Mouse (Mus musculus): ENCODE results near the gene Ppfibp1. TPM values are rescaled to one million over a fixed set of nuclear protein-coding genes. Genes with fewer than 3 reads are reported as not detected.

Gene Ppfibp1
- polyA plus RNA-seq, 1 experiment from 2014 or later = 50.5 TPM

DNA sequence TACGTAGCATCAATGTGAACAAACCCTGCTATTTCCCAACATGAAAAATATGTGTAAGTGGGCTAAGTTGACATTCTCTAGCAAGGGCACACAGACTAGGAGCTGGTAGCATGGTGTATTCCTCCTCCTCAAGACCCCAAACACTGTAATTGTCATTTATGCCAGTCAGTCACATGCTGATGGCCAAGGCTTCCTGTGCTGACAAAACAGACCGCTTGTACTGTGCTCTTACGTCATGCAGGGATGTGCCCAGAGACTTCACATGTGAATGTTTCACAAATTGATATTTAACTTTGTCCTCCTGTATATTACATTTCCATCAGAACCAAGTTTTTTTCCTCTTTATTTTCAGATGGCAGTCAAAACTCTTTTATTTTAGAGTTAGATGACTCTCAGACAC, 29.1 kb downstream of the Ppfibp1 start:
- Histone ChIP-seq H3K4me1 (ENCODE audit: insufficient read depth, low read depth, low read length) (peaks cover 18% of the 10 kb centered on the region; the same call in 1 of the 2 replicates), H3K4me3 (ENCODE audit: low read depth, low read length) (no peak overlapping the region), H3K4me2 (replicated peaks; ENCODE audit: low read depth, low read length) (no peak overlapping the region), H3K27ac (ENCODE audit: low read length) (no peak overlapping the region), H3K36me3 (ENCODE audit: insufficient read depth, low read length) (no peaks in the 10 kb centered on the region), H3K27me3 (replicated peaks; ENCODE audit: insufficient read depth, low read length) (no peaks in the 10 kb centered on the region), H3K9ac (replicated peaks; ENCODE audit: low read depth) (no peak overlapping the region), H3K9me3 (ENCODE audit: low read length) (no peaks in the 10 kb centered on the region)
- ATAC-seq = no peak
- no peak for DNase-seq (ENCODE audit: low spot score)
- no peak for TF ChIP-seq CTCF (IDR thresholded peaks at IDR 0.05)
- TF ChIP-seq EP300 (IDR thresholded peaks at IDR 0.05) = no peak
- 70% methylated on average over 3 of the region's 3 CpGs for WGBS

DNA sequence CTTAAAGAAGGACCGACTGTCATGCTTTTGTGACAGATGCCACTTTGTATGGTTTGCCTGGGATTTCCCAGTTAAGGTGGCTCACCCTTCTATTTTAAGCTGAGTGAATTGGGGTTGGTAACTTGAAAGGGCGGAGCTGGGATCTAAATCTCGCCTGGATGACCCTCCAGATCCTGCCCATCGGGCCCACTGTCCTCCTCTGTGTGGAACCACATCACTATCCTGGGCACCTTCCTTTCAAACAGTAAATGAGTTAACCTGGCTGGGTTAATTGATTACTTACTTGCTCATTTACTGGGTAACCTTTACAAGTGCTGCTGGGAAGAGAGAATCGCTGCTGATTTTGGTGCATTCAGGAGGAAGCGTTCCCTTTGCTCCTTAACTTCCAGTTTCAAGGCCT, 30.1 kb downstream of the Ppfibp1 start:
- WGBS = 94% methylated on average over 6 of the region's 6 CpGs

DNA sequence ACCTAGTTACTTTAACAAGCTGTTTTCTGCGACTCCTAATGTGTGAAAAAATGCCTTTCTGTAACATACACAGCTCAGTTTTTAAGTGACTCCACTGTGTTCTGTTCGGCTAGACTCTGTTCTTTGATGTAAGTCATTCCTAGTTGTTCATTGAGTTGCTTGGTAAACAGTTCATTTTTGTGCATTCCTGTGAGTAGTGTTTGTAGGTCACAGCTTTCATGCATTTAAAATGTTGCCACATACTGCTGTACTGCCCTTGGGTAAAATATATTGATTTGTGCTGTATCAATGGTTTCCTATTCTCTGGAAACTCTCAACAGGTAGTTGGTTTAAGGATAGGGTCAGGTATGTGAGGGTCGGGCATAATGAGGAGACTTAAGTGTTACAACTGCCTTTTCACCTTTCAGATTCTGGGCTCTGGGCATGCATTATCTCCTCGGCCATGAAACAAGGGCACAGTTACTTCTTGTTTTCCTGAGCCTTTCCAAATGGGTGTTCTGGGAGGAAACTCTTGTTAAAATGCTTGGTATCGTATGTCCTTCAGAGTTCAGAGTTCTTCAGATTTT, 38.2 kb downstream of the Ppfibp1 start:
- no peaks in the 10 kb centered on the region for H3K36me3 ChIP-seq (ENCODE audit: insufficient read depth, low read length)
- 43% methylated on average over 5 of the region's 5 CpGs for WGBS
- H3K4me3 ChIP-seq (ENCODE audit: low read depth, low read length) = no peak overlapping the region
- no peaks in the 10 kb centered on the region for H3K9me3 ChIP-seq (ENCODE audit: low read length)
- TF ChIP-seq EP300 (IDR thresholded peaks at IDR 0.05) (no peak), CTCF (IDR thresholded peaks at IDR 0.05) (no peak)
- H3K4me2 ChIP-seq (replicated peaks; ENCODE audit: low read depth, low read length) = no peak overlapping the region
- H3K27me3 ChIP-seq (replicated peaks; ENCODE audit: insufficient read depth, low read length) = no peaks in the 10 kb centered on the region
- 0 out of 2 replicates have a peak, but pooled peaks have one; percentile 23 for ATAC-seq
- DNase-seq (ENCODE audit: low spot score) = no peak
- no peaks in the 10 kb centered on the region for H3K4me1 ChIP-seq (ENCODE audit: insufficient read depth, low read depth, low read length)
- no peak overlapping the region for H3K27ac ChIP-seq (ENCODE audit: low read length)
- no peak overlapping the region for H3K9ac ChIP-seq (replicated peaks; ENCODE audit: low read depth)

More for the DNA sequence above, 30.1 kb downstream of the Ppfibp1 start:
- Histone ChIP-seq H3K27ac (ENCODE audit: low read length) (no peak overlapping the region), H3K9ac (replicated peaks; ENCODE audit: low read depth) (no peak overlapping the region), H3K27me3 (replicated peaks; ENCODE audit: insufficient read depth, low read length) (no peaks in the 10 kb centered on the region), H3K9me3 (ENCODE audit: low read length) (no peaks in the 10 kb centered on the region), H3K36me3 (ENCODE audit: insufficient read depth, low read length) (no peaks in the 10 kb centered on the region), H3K4me1 (ENCODE audit: insufficient read depth, low read depth, low read length) (peaks cover 12% of the 10 kb centered on the region; the same call in 1 of the 2 replicates), H3K4me3 (ENCODE audit: low read depth, low read length) (no peak overlapping the region), H3K4me2 (replicated peaks; ENCODE audit: low read depth, low read length) (no peak overlapping the region)
- ATAC-seq = no peak
- DNase-seq (ENCODE audit: low spot score) = no peak
- no peak for TF ChIP-seq CTCF (IDR thresholded peaks at IDR 0.05)

DNA sequence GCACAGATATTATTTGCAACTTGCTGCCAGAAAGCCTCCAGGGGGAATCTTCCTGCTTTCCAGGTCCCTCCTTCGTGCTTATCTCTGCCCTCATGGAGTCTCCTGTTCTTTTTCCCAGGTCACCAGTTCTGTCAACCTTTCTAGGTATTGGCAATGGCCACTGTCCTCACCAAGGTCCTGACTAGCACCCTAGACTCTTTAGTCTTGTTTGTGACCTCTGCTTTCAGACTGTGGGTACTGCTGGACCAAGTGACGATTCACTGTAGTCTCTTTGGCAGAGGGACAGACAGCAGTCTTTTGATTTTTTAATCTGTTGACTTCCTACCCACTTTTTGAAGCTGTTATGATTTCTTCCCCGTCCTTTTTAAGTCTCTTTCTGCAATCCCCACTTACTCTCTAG, 39.8 kb downstream of the Ppfibp1 start:
- DNase-seq (ENCODE audit: low spot score) (no peak), ATAC-seq (peak; percentile 30; the same call in 1 of the 2 replicates)
- H3K4me1 ChIP-seq (ENCODE audit: insufficient read depth, low read depth, low read length) = peaks cover 4% of the 10 kb centered on the region; the same call in 1 of the 2 replicates
- H3K36me3 ChIP-seq (ENCODE audit: insufficient read depth, low read length) = no peaks in the 10 kb centered on the region
- 25% methylated on average over 3 of the region's 3 CpGs for WGBS
- TF ChIP-seq CTCF (IDR thresholded peaks at IDR 0.05) (no peak), EP300 (IDR thresholded peaks at IDR 0.05) (no peak)
- H3K9ac ChIP-seq (replicated peaks; ENCODE audit: low read depth) = no peak overlapping the region
- H3K4me2 ChIP-seq (replicated peaks; ENCODE audit: low read depth, low read length) = no peak overlapping the region
- H3K27ac ChIP-seq (ENCODE audit: low read length) = peak overlapping the region; percentile 48
- no peaks in the 10 kb centered on the region for H3K9me3 ChIP-seq (ENCODE audit: low read length)
- no peak overlapping the region for H3K4me3 ChIP-seq (ENCODE audit: low read depth, low read length)
- H3K27me3 ChIP-seq (replicated peaks; ENCODE audit: insufficient read depth, low read length) = no peaks in the 10 kb centered on the region

DNA sequence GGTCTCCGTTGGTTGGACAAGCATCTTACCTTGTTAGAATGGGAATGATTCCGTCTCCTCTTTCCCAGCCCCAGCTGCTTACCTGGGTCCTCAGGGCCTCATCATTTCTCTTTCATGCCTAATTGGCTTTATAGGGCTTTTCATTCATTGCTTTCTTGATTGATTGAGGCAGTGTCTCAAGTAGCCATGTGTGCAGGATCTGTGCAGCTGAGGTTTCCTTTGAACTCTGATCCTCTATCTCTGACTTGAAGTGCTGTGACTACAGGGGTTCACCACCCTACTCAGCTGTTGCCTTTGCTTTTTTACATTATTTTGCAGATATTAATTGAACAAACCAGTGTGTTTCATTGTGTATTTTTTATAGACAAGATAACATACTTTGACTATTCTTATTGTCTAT, 40.7 kb downstream of the Ppfibp1 start:
- DNase-seq (ENCODE audit: low spot score) = no peak

DNA sequence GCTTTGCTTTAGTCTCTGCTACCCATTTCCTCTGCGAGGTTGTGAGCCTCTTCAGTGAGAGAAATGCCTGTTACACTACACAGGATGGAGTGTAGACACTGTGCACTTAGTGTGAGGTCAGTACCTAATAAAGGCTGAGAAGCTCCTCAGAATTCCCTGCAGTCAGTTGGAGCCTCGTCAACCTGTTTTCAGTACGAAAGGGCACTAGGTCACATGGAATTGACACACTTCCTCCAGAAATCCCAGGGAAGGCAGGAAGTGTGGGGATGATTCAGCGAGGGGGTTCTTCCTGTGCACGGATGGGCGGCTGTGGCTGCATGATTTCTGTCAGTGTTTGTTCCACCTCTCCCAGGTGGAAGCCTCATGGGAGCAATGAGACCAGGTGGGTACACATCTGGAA, 44.8 kb downstream of the Ppfibp1 start:
- no peaks in the 10 kb centered on the region for H3K27me3 ChIP-seq (replicated peaks; ENCODE audit: insufficient read depth, low read length)
- H3K27ac ChIP-seq (ENCODE audit: low read length) = peak overlapping the region; percentile 48; the same call in 1 of the 2 replicates
- peaks cover 5% of the 10 kb centered on the region; the same call in 1 of the 2 replicates for H3K4me1 ChIP-seq (ENCODE audit: insufficient read depth, low read depth, low read length)
- no peaks in the 10 kb centered on the region for H3K9me3 ChIP-seq (ENCODE audit: low read length)
- ATAC-seq (peak; percentile 77), DNase-seq (ENCODE audit: low spot score) (peak; percentile 63)
- H3K9ac ChIP-seq (replicated peaks; ENCODE audit: low read depth) = no peak overlapping the region
- TF ChIP-seq EP300 (IDR thresholded peaks at IDR 0.05) (peak; percentile 82), CTCF (IDR thresholded peaks at IDR 0.05) (no peak)
- WGBS = 39% methylated on average over 6 of the region's 6 CpGs
- H3K4me2 ChIP-seq (replicated peaks; ENCODE audit: low read depth, low read length) = no peak overlapping the region
- no peak overlapping the region for H3K4me3 ChIP-seq (ENCODE audit: low read depth, low read length)
- H3K36me3 ChIP-seq (ENCODE audit: insufficient read depth, low read length) = no peaks in the 10 kb centered on the region

More for the DNA sequence above, 40.7 kb downstream of the Ppfibp1 start:
- TF ChIP-seq CTCF (IDR thresholded peaks at IDR 0.05) (no peak), EP300 (IDR thresholded peaks at IDR 0.05) (no peak)
- no peaks in the 10 kb centered on the region for H3K9me3 ChIP-seq (ENCODE audit: low read length)
- H3K4me2 ChIP-seq (replicated peaks; ENCODE audit: low read depth, low read length) = no peak overlapping the region
- no peak overlapping the region for H3K9ac ChIP-seq (replicated peaks; ENCODE audit: low read depth)
- no peaks in the 10 kb centered on the region for H3K27me3 ChIP-seq (replicated peaks; ENCODE audit: insufficient read depth, low read length)
- WGBS = 83% methylated on average over 2 of the region's 2 CpGs
- ATAC-seq = no peak
- peaks cover 5% of the 10 kb centered on the region; the same call in 1 of the 2 replicates for H3K4me1 ChIP-seq (ENCODE audit: insufficient read depth, low read depth, low read length)
- H3K4me3 ChIP-seq (ENCODE audit: low read depth, low read length) = no peak overlapping the region
- no peaks in the 10 kb centered on the region for H3K36me3 ChIP-seq (ENCODE audit: insufficient read depth, low read length)
- peak overlapping the region; percentile 38; the same call in 1 of the 2 replicates for H3K27ac ChIP-seq (ENCODE audit: low read length)
